Mouse (Mus musculus) CH12F3 (cell line): ENCODE results near the gene Ptprd.

ENCODE experiments used
- in situ Hi-C: fragments of 300-500 bp; cut with MboI; formaldehyde crosslinking; loops from 2 replicates; pipeline ENCODE4 v1.14.3; 2020; ENCODE audit warnings: low sequenced_read_pairs

The Ptprd gene

GRCm38 (mm10) chr4:76244371-76244770 is 1967.4 kb downstream of the Ptprd start:
- in situ Hi-C loops = no loop called here

- in situ Hi-C loops = no loop called here
These were observed 1970.2 kb downstream of the Ptprd start for GRCm38 (mm10) chr4:76241542-76241941.

- in situ Hi-C loops = no loop called here
These were observed 1970.6 kb downstream of the Ptprd start for GRCm38 (mm10) chr4:76241140-76241539.

GRCm38 (mm10) chr4:76239063-76239462 is 1972.7 kb downstream of the Ptprd start:
- in situ Hi-C loops = no loop called here

GRCm38 (mm10) chr4:76238577-76238976 is 1973.2 kb downstream of the Ptprd start:
- in situ Hi-C loops = no loop called here

GRCm38 (mm10) chr4:76237827-76238226 is 1973.9 kb downstream of the Ptprd start:
- in situ Hi-C loops = no loop called here

- in situ Hi-C loops = no loop called here
These were observed 1988.0 kb downstream of the Ptprd start for GRCm38 (mm10) chr4:76223720-76224119.

- in situ Hi-C loops = no loop called here
These were observed 1989.2 kb downstream of the Ptprd start for GRCm38 (mm10) chr4:76222520-76222919.

- in situ Hi-C loops = no loop called here
These were observed 1993.7 kb downstream of the Ptprd start for GRCm38 (mm10) chr4:76218065-76218464.

- in situ Hi-C loops = no loop called here
These were observed 1996.6 kb downstream of the Ptprd start for GRCm38 (mm10) chr4:76215141-76215540.

GRCm38 (mm10) chr4:76199321-76199720 is 2012.4 kb downstream of the Ptprd start:
- in situ Hi-C loops = no loop called here

GRCm38 (mm10) chr4:76194762-76195161 is 2017.0 kb downstream of the Ptprd start:
- in situ Hi-C loops = no loop called here

- in situ Hi-C loops = no loop called here
These were observed 2018.3 kb downstream of the Ptprd start for GRCm38 (mm10) chr4:76193496-76193895.

GRCm38 (mm10) chr4:76192031-76192430 is 2019.7 kb downstream of the Ptprd start:
- in situ Hi-C loops = no loop called here

- in situ Hi-C loops = no loop called here
These were observed 2021.0 kb downstream of the Ptprd start for GRCm38 (mm10) chr4:76190788-76191187.

GRCm38 (mm10) chr4:76183095-76183494 is 2028.7 kb downstream of the Ptprd start:
- in situ Hi-C loops = no loop called here

- in situ Hi-C loops = no loop called here
These were observed 2032.3 kb downstream of the Ptprd start for GRCm38 (mm10) chr4:76179497-76179896.

GRCm38 (mm10) chr4:76175086-76175485 is 2036.7 kb downstream of the Ptprd start:
- in situ Hi-C loops = no loop called here

- in situ Hi-C loops = no loop called here
These were observed 2056.0 kb downstream of the Ptprd start for GRCm38 (mm10) chr4:76155750-76156149.

GRCm38 (mm10) chr4:76154190-76154589 is 2057.6 kb downstream of the Ptprd start:
- in situ Hi-C loops = no loop called here

- in situ Hi-C loops = no loop called here
These were observed 2066.8 kb downstream of the Ptprd start for GRCm38 (mm10) chr4:76144925-76145324.

GRCm38 (mm10) chr4:76144333-76144732 is 2067.4 kb downstream of the Ptprd start:
- in situ Hi-C loops = no loop called here

GRCm38 (mm10) chr4:76137901-76138300 is 2073.9 kb downstream of the Ptprd start:
- in situ Hi-C loops = no loop called here

GRCm38 (mm10) chr4:76136625-76137024 is 2075.1 kb downstream of the Ptprd start:
- in situ Hi-C loops = no loop called here
